Mouse (Mus musculus): Measurements from ENCODE around the gene Ptprm. TPM values are rescaled to one million over a fixed set of nuclear protein-coding genes. Genes with fewer than 3 reads are reported as not detected.

Ptprm gene
- polyA plus RNA-seq, 1 experiment from 2014 or later, result 12.9 TPM

GRCm38 (mm10) chr17:66686701-66687489 is 667.4 kb downstream of the Ptprm start:
- H3K9me3 ChIP-seq, result no peaks in the 10 kb centered on the region
- peak overlapping the region; percentile 42 for H3K27ac ChIP-seq (replicated peaks)
- no peaks in the 10 kb centered on the region for H3K36me3 ChIP-seq
- no peaks in the 10 kb centered on the region for H3K27me3 ChIP-seq
- no peak overlapping the region for H3K4me2 ChIP-seq
- H3K4me3 ChIP-seq, result no peak overlapping the region
- ATAC-seq (ENCODE audit: low read depth), result peak; percentile 44
- H3K4me1 ChIP-seq (replicated peaks), result peaks cover 23% of the 10 kb centered on the region
- H3K9ac ChIP-seq, result no peak overlapping the region
- 65% methylated on average over 25 of the region's 25 CpGs for WGBS

- ATAC-seq (ENCODE audit: low read depth), result no peak
- H3K4me3 ChIP-seq, result no peak overlapping the region
- H3K27me3 ChIP-seq, result no peaks in the 10 kb centered on the region
- no peak overlapping the region for H3K4me2 ChIP-seq
- 73% methylated on average over 8 of the region's 8 CpGs for WGBS
- no peak overlapping the region for H3K27ac ChIP-seq (replicated peaks)
- peaks cover 23% of the 10 kb centered on the region for H3K4me1 ChIP-seq (replicated peaks)
- H3K9me3 ChIP-seq, result no peaks in the 10 kb centered on the region
- no peaks in the 10 kb centered on the region for H3K36me3 ChIP-seq
- no peak overlapping the region for H3K9ac ChIP-seq
Observed at GRCm38 (mm10) chr17:66683411-66683810, 670.8 kb downstream of the Ptprm start.

GRCm38 (mm10) chr17:66680662-66681061 is 673.6 kb downstream of the Ptprm start:
- H3K4me2 ChIP-seq, result no peak overlapping the region
- no peaks in the 10 kb centered on the region for H3K27me3 ChIP-seq
- H3K4me1 ChIP-seq (replicated peaks), result peaks cover 4% of the 10 kb centered on the region; the same call in 1 of the 2 replicates
- no peak overlapping the region for H3K27ac ChIP-seq (replicated peaks)
- no peak overlapping the region for H3K4me3 ChIP-seq
- no peak overlapping the region for H3K9ac ChIP-seq
- H3K36me3 ChIP-seq, result 0 out of 2 replicates have a peak, but pooled peaks cover 3% of the 10 kb centered on the region
- 22% methylated on average over 4 of the region's 4 CpGs for WGBS
- H3K9me3 ChIP-seq, result no peaks in the 10 kb centered on the region
- 0 out of 2 replicates have a peak, but pooled peaks have one; percentile 55 for ATAC-seq (ENCODE audit: low read depth)

GRCm38 (mm10) chr17:66674667-66675066 is 679.6 kb downstream of the Ptprm start:
- Histone ChIP-seq H3K27me3 (no peaks in the 10 kb centered on the region), H3K4me3 (no peak overlapping the region), H3K9ac (no peak overlapping the region), H3K4me2 (no peak overlapping the region), H3K36me3 (0 out of 2 replicates have a peak, but pooled peaks cover 3% of the 10 kb centered on the region), H3K27ac (replicated peaks) (no peak overlapping the region), H3K9me3 (no peaks in the 10 kb centered on the region), H3K4me1 (replicated peaks) (peaks cover 4% of the 10 kb centered on the region; the same call in 1 of the 2 replicates)
- WGBS, result 73% methylated on average over 2 of the region's 2 CpGs
- ATAC-seq (ENCODE audit: low read depth), result no peak

GRCm38 (mm10) chr17:66671715-66672230 is 682.5 kb downstream of the Ptprm start:
- WGBS, result 80% methylated on average over 16 of the region's 16 CpGs
- H3K4me1 ChIP-seq (replicated peaks), result peaks cover 4% of the 10 kb centered on the region; the same call in 1 of the 2 replicates
- no peaks in the 10 kb centered on the region for H3K9me3 ChIP-seq
- H3K27me3 ChIP-seq, result no peaks in the 10 kb centered on the region
- no peak overlapping the region for H3K27ac ChIP-seq (replicated peaks)
- no peaks in the 10 kb centered on the region for H3K36me3 ChIP-seq
- ATAC-seq (ENCODE audit: low read depth), result no peak
- H3K4me2 ChIP-seq, result no peak overlapping the region
- no peak overlapping the region for H3K4me3 ChIP-seq
- no peak overlapping the region for H3K9ac ChIP-seq

GRCm38 (mm10) chr17:66671287-66671686 is 683.0 kb downstream of the Ptprm start:
- Histone ChIP-seq H3K4me3 (no peak overlapping the region), H3K9ac (no peak overlapping the region), H3K4me2 (no peak overlapping the region), H3K9me3 (no peaks in the 10 kb centered on the region), H3K27me3 (no peaks in the 10 kb centered on the region), H3K36me3 (no peaks in the 10 kb centered on the region), H3K4me1 (replicated peaks) (peaks cover 4% of the 10 kb centered on the region; the same call in 1 of the 2 replicates), H3K27ac (replicated peaks) (no peak overlapping the region)
- WGBS, result 44% methylated on average over 8 of the region's 8 CpGs
- no peak for ATAC-seq (ENCODE audit: low read depth)

- Histone ChIP-seq H3K9me3 (no peaks in the 10 kb centered on the region), H3K27me3 (no peaks in the 10 kb centered on the region), H3K36me3 (no peaks in the 10 kb centered on the region), H3K27ac (replicated peaks) (no peak overlapping the region), H3K4me1 (replicated peaks) (no peaks in the 10 kb centered on the region), H3K4me3 (no peak overlapping the region), H3K4me2 (no peak overlapping the region), H3K9ac (no peak overlapping the region)
- ATAC-seq (ENCODE audit: low read depth), result no peak
- 95% methylated on average over 3 of the region's 3 CpGs for WGBS
Observed at GRCm38 (mm10) chr17:66665791-66666190, 688.5 kb downstream of the Ptprm start.

- Histone ChIP-seq H3K9me3 (no peaks in the 10 kb centered on the region), H3K4me3 (no peak overlapping the region), H3K27ac (replicated peaks) (no peak overlapping the region), H3K4me2 (no peak overlapping the region), H3K4me1 (replicated peaks) (no peaks in the 10 kb centered on the region), H3K27me3 (no peaks in the 10 kb centered on the region), H3K36me3 (no peaks in the 10 kb centered on the region), H3K9ac (no peak overlapping the region)
- 82% methylated on average over 3 of the region's 3 CpGs for WGBS
- ATAC-seq (ENCODE audit: low read depth), result no peak
Observed at GRCm38 (mm10) chr17:66665201-66665756, 689.0 kb downstream of the Ptprm start.

GRCm38 (mm10) chr17:66664796-66665195 is 689.5 kb downstream of the Ptprm start:
- ATAC-seq (ENCODE audit: low read depth), result no peak
- no peak overlapping the region for H3K9ac ChIP-seq
- H3K27me3 ChIP-seq, result no peaks in the 10 kb centered on the region
- WGBS, result 76% methylated on average over 10 of the region's 10 CpGs
- no peaks in the 10 kb centered on the region for H3K9me3 ChIP-seq
- H3K27ac ChIP-seq (replicated peaks), result no peak overlapping the region
- H3K4me3 ChIP-seq, result no peak overlapping the region
- H3K4me2 ChIP-seq, result no peak overlapping the region
- H3K4me1 ChIP-seq (replicated peaks), result no peaks in the 10 kb centered on the region
- H3K36me3 ChIP-seq, result no peaks in the 10 kb centered on the region

GRCm38 (mm10) chr17:66659242-66659641 is 695.0 kb downstream of the Ptprm start:
- Histone ChIP-seq H3K27ac (replicated peaks) (no peak overlapping the region), H3K9me3 (no peaks in the 10 kb centered on the region)
- WGBS, result 30% methylated on average over 3 of the region's 3 CpGs

GRCm38 (mm10) chr17:66637951-66638722 is 716.1 kb downstream of the Ptprm start:
- 94% methylated on average over 7 of the region's 7 CpGs for WGBS
- H3K27me3 ChIP-seq, result no peaks in the 10 kb centered on the region
- no peaks in the 10 kb centered on the region for H3K4me1 ChIP-seq (replicated peaks)
- no peak for ATAC-seq (ENCODE audit: low read depth)
- no peak overlapping the region for H3K4me2 ChIP-seq
- H3K9ac ChIP-seq, result no peak overlapping the region
- no peak overlapping the region for H3K4me3 ChIP-seq
- no peaks in the 10 kb centered on the region for H3K36me3 ChIP-seq
- H3K27ac ChIP-seq (replicated peaks), result no peak overlapping the region
- H3K9me3 ChIP-seq, result no peaks in the 10 kb centered on the region

More at GRCm38 (mm10) chr17:66659242-66659641, 695.0 kb downstream of the Ptprm start:
- Histone ChIP-seq H3K27me3 (no peaks in the 10 kb centered on the region), H3K36me3 (no peaks in the 10 kb centered on the region), H3K4me3 (no peak overlapping the region), H3K9ac (no peak overlapping the region), H3K4me2 (no peak overlapping the region), H3K4me1 (replicated peaks) (no peaks in the 10 kb centered on the region; the same call in 1 of the 2 replicates)
- no peak for ATAC-seq (ENCODE audit: low read depth)

Measured in neural tube, embryonic 13.5 days (tissue).